Mouse (Mus musculus) hindbrain, embryonic 10.5 days (tissue): ENCODE results near the gene Chmp2b. TPM values are rescaled to one million over a fixed set of nuclear protein-coding genes. Genes with fewer than 3 reads are reported as not detected.

ENCODE experiments used
- DNase-seq: peaks from one replicate; pipeline ENCODE4 v3.0.0-alpha.2; 2017; ENCODE audit warnings: low spot score
- H3K27ac ChIP-seq: fragments of 300-500 bp; sonication (generic); 2 replicates; pipeline ENCODE4 v1.5.1; 2016; ENCODE audit warnings: mild to moderate bottlenecking, moderate library complexity
- H3K27me3 ChIP-seq: fragments of 300-500 bp; sonication (generic); 2 replicates; pipeline ENCODE4 v1.6.1; 2016; ENCODE audit warnings: mild to moderate bottlenecking; ENCODE audit not compliant: poor library complexity, insufficient read depth, severe bottlenecking
- H3K36me3 ChIP-seq: fragments of 300-500 bp; sonication (generic); 2 replicates; pipeline ENCODE4 v1.6.1; 2016; ENCODE audit warnings: mild to moderate bottlenecking, moderate library complexity
- H3K4me1 ChIP-seq: fragments of 300-500 bp; sonication (generic); replicated peaks from 2 replicates; pipeline ENCODE4 v1.6.1; 2016; ENCODE audit warnings: mild to moderate bottlenecking
- H3K4me3 ChIP-seq: fragments of 300-500 bp; sonication (generic); 2 replicates; pipeline ENCODE4 v1.5.1; 2016; ENCODE audit warnings: mild to moderate bottlenecking, moderate library complexity
- H3K9me3 ChIP-seq: fragments of 300-500 bp; sonication (generic); 2 replicates; pipeline ENCODE4 v1.6.1; 2016; ENCODE audit warnings: mild to moderate bottlenecking, moderate library complexity
- WGBS: fragments of 180-500 bp; shearing (Covaris S2); methylation state at CpG from one replicate; pipeline ENCODE4 v1.1.7; 2016; 5-methylcytosine and 5-hydroxymethylcytosine counted together
- polyA plus RNA-seq: library from polyadenylated mRNA; unstranded; fragments of >200 nt; fragmentation: Nextera tagmentation; extraction: Ambion mirVana; gene quantifications from 2 replicates; pipeline ENCODE4 v1.2.1, GENCODE M21; 2016

The Chmp2b gene
- polyA plus RNA-seq, 1 experiment from 2014 or later = 46.4 TPM

DNA sequence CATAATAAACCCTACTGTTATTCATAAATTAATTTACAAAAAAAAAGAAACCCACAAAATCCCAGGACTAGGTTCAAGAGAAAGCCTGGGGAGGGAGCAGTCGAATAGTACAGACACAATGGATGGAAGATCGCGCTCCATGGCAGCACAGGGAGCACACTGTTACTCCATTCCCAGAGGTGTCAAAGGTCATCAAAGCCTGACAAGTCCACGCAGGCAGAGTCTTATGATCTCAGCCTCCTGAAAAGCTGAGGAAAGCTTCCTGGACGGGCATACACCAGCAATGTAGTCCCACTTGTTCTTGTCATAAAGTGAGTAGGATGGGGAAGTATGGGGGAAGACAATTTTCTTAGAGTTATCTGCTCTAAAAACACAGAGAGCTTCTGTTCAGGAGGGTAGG lies 5.2 kb downstream of the Chmp2b start:
- H3K36me3 ChIP-seq = no peaks in the 10 kb centered on the region
- DNase-seq = no peak
- H3K27me3 ChIP-seq = no peaks in the 10 kb centered on the region
- H3K4me3 ChIP-seq = no peak overlapping the region
- 49% methylated on average over 5 of the region's 5 CpGs for WGBS
- H3K4me1 ChIP-seq = peaks cover 10% of the 10 kb centered on the region; the same call in 1 of the 2 replicates
- no peak overlapping the region for H3K27ac ChIP-seq
- no peaks in the 10 kb centered on the region for H3K9me3 ChIP-seq

DNA sequence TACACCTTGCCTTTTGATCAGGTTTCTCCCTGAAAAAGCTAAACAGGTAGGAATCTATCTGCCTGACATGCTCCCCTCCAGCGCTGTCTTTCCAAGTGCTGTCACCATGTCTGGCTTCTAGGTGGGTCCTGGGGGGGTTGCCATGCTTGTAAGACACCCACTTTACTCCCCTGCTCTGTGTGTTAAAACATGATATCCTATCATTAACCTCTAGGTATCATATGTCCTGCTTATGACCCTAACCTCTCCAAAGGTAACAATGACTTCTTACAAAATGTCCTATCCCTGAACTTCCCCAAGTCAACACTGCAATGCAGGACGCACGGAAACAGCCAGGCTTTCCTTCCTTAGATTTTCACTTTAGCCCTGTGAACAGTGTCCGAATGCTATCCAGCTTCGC lies 8.3 kb downstream of the Chmp2b start:
- no peaks in the 10 kb centered on the region for H3K27me3 ChIP-seq
- no peak overlapping the region for H3K4me3 ChIP-seq
- 0 out of 2 replicates have a peak, but pooled peaks cover 2% of the 10 kb centered on the region for H3K36me3 ChIP-seq
- DNase-seq = no peak
- no peak overlapping the region for H3K27ac ChIP-seq
- WGBS = 84% methylated on average over 5 of the region's 5 CpGs
- H3K9me3 ChIP-seq = no peaks in the 10 kb centered on the region
- no peaks in the 10 kb centered on the region for H3K4me1 ChIP-seq

DNA sequence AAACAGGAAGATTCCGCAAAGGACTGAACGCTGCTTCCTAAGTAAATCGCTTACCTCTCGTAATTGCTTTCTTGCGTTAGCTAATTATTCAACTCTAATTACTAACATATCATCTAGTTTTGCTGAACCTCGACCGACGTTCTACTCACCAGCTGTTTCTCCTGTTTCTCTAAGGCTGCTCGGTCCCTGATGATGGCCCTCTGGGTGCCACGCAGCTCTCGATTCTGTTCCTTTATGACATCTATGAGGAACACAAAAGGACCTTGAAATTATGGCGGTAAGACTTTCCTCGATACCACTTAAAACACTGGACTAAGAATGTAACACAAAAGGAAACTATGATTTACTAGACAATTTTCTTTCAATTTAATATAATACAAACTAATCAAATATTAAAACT lies 11.7 kb downstream of the Chmp2b start:
- Histone ChIP-seq H3K27me3 (no peaks in the 10 kb centered on the region), H3K4me1 (no peaks in the 10 kb centered on the region), H3K27ac (no peak overlapping the region), H3K36me3 (0 out of 2 replicates have a peak, but pooled peaks cover 2% of the 10 kb centered on the region), H3K4me3 (no peak overlapping the region), H3K9me3 (no peaks in the 10 kb centered on the region)
- DNase-seq = no peak
- 87% methylated on average over 13 of the region's 13 CpGs for WGBS

DNA sequence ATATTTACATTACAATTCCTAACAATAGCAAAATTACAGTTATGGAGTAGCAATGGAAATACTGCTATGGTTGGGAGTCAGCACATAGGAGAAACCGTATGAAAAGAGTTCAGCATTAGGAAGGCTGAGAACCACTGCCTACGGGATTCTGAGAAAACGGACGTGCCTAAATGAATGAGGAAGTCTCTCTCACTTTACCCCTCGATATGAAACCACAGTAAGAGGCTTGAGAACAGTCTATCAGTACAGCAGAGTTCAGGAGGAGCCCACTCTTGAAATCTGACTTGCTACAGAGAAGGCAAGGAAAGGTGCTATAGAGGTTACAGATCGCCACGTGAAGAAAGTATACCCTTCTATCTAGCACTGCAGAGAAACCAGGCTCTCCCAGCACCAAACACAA lies 13.6 kb downstream of the Chmp2b start:
- H3K36me3 ChIP-seq = peaks cover 11% of the 10 kb centered on the region
- WGBS = 96% methylated on average over 7 of the region's 7 CpGs
- no peaks in the 10 kb centered on the region for H3K4me1 ChIP-seq
- no peak for DNase-seq
- H3K9me3 ChIP-seq = no peaks in the 10 kb centered on the region
- no peak overlapping the region for H3K4me3 ChIP-seq
- H3K27ac ChIP-seq = no peak overlapping the region
- H3K27me3 ChIP-seq = no peaks in the 10 kb centered on the region

DNA sequence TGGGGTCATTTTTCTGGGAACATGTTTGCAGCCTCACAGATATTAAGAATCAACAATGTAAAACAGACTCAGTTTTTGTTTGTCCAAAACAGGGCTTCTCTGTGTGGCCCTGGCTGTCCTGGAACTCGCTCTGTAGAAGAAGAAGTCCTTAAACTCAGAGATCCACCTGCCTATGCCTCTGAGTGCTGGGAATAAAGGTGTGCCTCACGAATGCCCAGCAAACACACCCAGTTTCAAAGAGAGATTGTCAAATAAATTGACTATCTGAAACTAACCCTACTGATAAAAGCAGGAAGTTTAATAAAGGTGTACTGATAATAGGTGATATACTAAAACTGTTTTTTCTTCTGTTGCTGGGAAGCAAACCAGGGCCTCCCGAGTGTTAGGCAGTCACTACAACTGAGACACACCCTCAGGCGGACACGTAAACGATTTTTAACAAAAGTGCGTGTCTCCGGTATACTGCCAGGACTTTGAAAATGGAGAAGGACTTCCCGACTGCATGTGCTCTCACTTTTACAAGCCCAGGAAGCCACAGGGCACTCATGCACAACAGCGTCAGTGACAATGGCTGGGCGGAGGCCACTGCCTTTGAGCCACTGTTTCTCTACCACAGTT lies 18.7 kb downstream of the Chmp2b start:
- no peaks in the 10 kb centered on the region for H3K27me3 ChIP-seq
- WGBS = 88% methylated on average over 11 of the region's 11 CpGs

DNA sequence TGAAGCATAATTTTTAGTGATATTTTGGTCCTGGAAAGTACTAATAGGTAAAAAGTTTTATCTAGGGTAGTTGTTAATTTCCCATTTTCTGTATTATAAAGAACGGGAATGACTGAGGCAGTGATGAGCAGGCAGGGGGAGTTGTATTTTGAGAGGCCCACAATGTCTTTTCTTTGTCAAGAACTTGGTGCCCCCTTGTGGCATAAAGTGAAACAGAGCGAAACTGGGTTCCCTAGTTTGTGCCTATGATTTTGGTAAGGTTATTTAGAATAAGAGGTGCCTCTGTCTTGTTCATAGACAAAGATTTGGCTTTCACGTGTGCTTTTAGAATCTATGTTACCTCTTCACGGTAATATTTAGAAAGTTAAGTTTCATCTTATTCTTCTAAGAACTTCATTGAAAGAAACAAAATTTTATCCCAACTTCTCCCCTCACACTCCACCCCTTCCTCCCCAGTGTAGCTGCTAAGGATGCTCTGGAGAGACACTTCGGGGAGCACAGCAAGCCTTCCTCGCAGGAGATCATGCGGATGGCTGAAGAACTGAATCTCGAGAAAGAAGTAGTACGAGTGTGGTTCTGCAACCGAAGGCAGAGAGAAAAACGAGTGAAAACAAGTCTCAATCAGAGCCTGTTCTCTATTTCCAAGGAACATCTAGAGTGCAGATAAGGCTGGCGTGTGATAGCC lies 29.1 kb downstream of the Chmp2b start:
- no peaks in the 10 kb centered on the region for H3K36me3 ChIP-seq
- no peak overlapping the region for H3K4me3 ChIP-seq
- H3K27me3 ChIP-seq = no peaks in the 10 kb centered on the region
- 30% methylated on average over 12 of the region's 12 CpGs for WGBS
- H3K4me1 ChIP-seq = peaks cover 6% of the 10 kb centered on the region
- no peak overlapping the region for H3K27ac ChIP-seq
- DNase-seq = peak; percentile 38
- no peaks in the 10 kb centered on the region for H3K9me3 ChIP-seq

More for the DNA sequence above, 18.7 kb downstream of the Chmp2b start:
- Histone ChIP-seq H3K4me3 (no peak overlapping the region), H3K4me1 (no peaks in the 10 kb centered on the region), H3K36me3 (peaks cover 19% of the 10 kb centered on the region), H3K27ac (no peak overlapping the region), H3K9me3 (no peaks in the 10 kb centered on the region)
- DNase-seq = no peak

DNA sequence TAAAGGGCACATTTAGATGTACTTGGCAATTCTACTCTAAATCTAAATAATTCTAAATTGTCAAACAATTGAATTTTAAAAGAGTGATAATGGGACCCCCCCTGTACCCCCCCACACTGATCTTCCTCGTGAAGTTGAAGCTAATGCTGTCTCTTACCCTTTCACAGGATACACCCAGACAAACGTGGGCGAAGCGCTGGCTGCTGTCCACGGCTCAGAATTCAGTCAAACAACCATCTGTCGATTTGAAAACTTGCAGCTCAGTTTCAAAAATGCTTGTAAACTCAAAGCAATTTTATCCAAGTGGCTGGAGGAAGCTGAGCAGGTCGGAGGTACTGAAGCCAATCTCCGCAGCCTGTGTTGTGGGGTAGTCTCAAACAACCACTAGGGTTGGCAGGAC lies 30.9 kb downstream of the Chmp2b start:
- no peaks in the 10 kb centered on the region for H3K9me3 ChIP-seq
- H3K4me3 ChIP-seq = no peak overlapping the region
- no peak overlapping the region for H3K27ac ChIP-seq
- H3K36me3 ChIP-seq = no peaks in the 10 kb centered on the region
- WGBS = 83% methylated on average over 8 of the region's 8 CpGs
- no peak for DNase-seq
- no peaks in the 10 kb centered on the region for H3K27me3 ChIP-seq
- H3K4me1 ChIP-seq = peaks cover 6% of the 10 kb centered on the region

DNA sequence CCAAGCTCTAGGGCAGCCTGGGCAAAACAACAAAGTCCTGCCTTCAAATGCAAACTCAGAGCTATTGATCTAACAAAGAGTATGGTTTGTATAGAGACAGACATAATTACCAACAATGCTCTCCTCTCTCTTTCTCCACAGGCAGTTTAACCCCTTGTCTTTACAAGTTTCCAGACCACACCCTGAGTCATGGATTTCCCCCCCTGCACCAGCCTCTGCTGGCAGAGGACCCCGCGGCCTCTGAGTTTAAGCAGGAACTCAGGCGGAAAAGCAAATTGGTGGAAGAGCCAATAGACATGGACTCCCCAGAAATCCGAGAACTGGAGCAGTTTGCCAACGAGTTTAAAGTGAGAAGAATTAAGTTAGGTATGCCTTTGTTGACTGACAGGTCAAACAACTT lies 32.9 kb downstream of the Chmp2b start:
- Histone ChIP-seq H3K9me3 (no peaks in the 10 kb centered on the region), H3K27ac (no peak overlapping the region), H3K36me3 (no peaks in the 10 kb centered on the region), H3K27me3 (no peaks in the 10 kb centered on the region), H3K4me3 (no peak overlapping the region), H3K4me1 (peaks cover 6% of the 10 kb centered on the region)
- DNase-seq = peak; percentile 8
- 9% methylated on average over 5 of the region's 5 CpGs for WGBS

DNA sequence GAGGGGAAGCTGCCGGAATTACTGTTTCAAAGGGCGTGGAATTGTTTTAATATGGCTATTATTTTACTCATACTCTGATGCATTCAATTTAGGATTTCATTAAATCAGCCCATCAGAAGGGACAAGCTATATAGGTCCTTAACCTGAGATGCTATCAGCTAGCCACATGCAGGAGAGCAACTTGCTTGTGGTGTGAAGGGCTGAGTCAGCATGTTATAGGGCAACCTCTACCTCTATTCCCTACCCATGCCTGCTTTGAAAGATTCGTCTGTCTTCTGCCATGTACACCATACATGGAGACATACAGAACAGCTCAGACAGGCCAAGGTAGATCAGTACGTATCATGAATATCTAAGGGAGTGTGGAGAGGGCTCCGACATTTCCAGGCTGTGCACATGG lies 35.8 kb downstream of the Chmp2b start:
- H3K4me3 ChIP-seq = no peak overlapping the region
- H3K27ac ChIP-seq = no peak overlapping the region
- no peaks in the 10 kb centered on the region for H3K36me3 ChIP-seq
- no peak for DNase-seq
- 85% methylated on average over 5 of the region's 5 CpGs for WGBS
- H3K4me1 ChIP-seq = peaks cover 6% of the 10 kb centered on the region
- no peaks in the 10 kb centered on the region for H3K9me3 ChIP-seq
- no peaks in the 10 kb centered on the region for H3K27me3 ChIP-seq

DNA sequence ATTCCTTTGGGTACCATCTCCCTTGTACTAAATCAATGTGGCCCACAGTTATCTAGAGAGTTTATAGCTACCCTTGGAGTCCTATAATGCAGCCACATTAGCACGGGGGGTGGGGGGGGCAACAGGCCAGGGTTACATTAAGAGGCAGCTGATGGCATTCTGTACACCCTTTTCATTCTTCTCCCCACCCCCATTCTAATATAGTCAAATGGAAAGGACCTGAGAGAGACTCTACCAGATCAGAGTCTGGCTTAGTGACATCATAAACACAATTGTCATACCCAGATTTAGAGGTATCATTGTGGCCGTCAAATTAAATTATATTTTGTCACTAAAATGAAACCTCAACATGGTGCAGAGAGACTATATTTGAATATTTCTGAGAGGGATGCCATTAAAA lies 36.5 kb downstream of the Chmp2b start:
- Histone ChIP-seq H3K9me3 (no peaks in the 10 kb centered on the region), H3K4me1 (peaks cover 6% of the 10 kb centered on the region), H3K27me3 (no peaks in the 10 kb centered on the region), H3K27ac (no peak overlapping the region), H3K36me3 (no peaks in the 10 kb centered on the region), H3K4me3 (no peak overlapping the region)
- DNase-seq = no peak
- WGBS = 94% methylated on average over 2 of the region's 2 CpGs

DNA sequence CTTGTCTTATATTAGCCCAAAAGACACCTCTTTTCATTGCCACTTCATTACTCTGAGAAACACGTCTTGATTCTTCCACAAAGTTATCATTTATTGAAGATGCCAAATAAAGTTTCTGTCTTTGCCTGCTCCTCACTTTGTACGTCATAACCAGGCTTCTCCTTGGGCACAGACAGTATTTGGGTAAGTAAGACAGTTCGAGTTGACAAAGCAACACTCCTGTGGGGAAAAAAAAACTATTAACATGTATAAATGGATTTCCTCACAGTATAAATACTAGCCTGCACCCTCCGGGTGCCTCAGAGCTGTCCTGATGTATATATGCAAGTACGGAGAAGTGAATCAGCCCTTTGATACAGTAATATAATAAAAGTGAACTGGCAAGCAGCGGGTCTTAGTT lies 42.3 kb downstream of the Chmp2b start, which contains the start of gene Pou1f1:
Pou1f1 (plus strand) TSS at position 301 of the 400 bp plus-strand sequence.
- H3K4me1 ChIP-seq = no peaks in the 10 kb centered on the region
- no peak within 1 kb of the TSS for H3K4me3 ChIP-seq
- no peaks in the 10 kb centered on the region for H3K27me3 ChIP-seq
- no peak within 1 kb of the TSS for H3K27ac ChIP-seq
- H3K9me3 ChIP-seq = no peaks in the 10 kb centered on the region
- no peak for DNase-seq
- no peaks in the 10 kb centered on the region for H3K36me3 ChIP-seq
- 88% methylated on average over 6 of the region's 6 CpGs for WGBS

DNA sequence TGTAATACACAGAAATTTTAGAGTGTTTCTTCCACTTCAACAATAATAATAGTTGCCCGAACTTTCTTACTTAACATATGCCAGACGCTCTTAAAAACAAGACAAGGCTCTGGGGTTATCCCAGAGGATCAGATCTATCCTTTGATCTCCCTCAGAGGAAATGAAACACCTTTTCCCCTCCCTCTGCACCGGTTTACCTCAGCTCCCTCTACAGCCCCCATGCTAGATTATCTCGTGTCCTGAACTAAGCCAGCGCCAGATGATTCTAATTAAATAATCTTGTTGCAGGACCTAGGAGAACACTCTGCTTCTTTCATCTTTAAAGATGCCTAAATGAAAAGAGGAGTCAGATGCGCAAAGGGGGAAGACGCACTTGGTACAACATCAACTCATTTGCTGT lies 48.3 kb downstream of the Chmp2b start:
- Histone ChIP-seq H3K4me3 (no peak overlapping the region), H3K36me3 (no peaks in the 10 kb centered on the region), H3K27me3 (no peaks in the 10 kb centered on the region), H3K4me1 (no peaks in the 10 kb centered on the region), H3K27ac (no peak overlapping the region), H3K9me3 (no peaks in the 10 kb centered on the region)
- no peak for DNase-seq
- WGBS = 76% methylated on average over 7 of the region's 7 CpGs

DNA sequence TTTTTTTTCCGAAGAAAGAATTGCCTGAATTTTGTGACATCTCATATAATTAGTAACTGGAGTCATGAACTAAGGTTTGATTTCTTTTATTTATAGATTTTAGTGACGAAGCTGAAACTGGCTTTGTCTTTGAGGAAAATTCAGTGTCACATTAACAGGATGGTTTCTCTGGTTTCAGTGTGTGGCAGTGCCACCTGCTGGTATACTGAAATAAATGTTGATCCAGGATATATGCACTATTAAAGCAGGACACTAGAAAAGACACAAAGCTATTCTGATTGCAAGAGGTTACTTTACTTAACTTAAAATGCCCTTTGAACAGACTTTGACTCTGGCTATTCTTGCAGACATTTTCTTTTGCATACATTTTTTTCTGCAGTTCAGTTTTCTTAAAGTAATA lies 65.5 kb downstream of the Chmp2b start:
- Histone ChIP-seq H3K27ac (no peak overlapping the region), H3K27me3 (no peaks in the 10 kb centered on the region), H3K4me3 (no peak overlapping the region), H3K9me3 (no peaks in the 10 kb centered on the region), H3K36me3 (no peaks in the 10 kb centered on the region), H3K4me1 (no peaks in the 10 kb centered on the region)
- peak; percentile 10 for DNase-seq
- 57% methylated on average over 2 of the region's 2 CpGs for WGBS
